Mouse (Mus musculus) erythroid progenitor cell, adult 5-6 weeks (primary cell): ENCODE measurements around the gene Fndc3b. TPM values are rescaled to one million over a fixed set of nuclear protein-coding genes. Genes with fewer than 3 reads are reported as not detected.

Experiments used
- ATAC-seq: replicated peaks from 2 replicates; pipeline ENCODE4 v1.8.0; 2016; ENCODE audit warnings: moderate number of reproducible peaks, mild to moderate bottlenecking, moderate TSS enrichment, inconsistent platforms; ENCODE audit not compliant: poor library complexity, low FRiP score, severe bottlenecking
- total RNA-seq, 2 experiments: library from RNA; stranded (forward) in 1 of 2; stranded (reverse) in 1 of 2; fragments of 150-400 nt in 1 of 2; fragments of 186-747, 209-891 nt in 1 of 2; gene quantifications; 2 replicates each; pipeline versions ENCODE4 v1.2.3 to v1.2.4; 2015 to 2017; ENCODE audit warnings: low replicate concordance in 2 of 2

Fndc3b gene
- total RNA-seq (2015; ENCODE audit: low replicate concordance): 1.3 and 1.4 TPM in 2 replicates
- total RNA-seq (2017; ENCODE audit: low replicate concordance): 1.3 and 1.8 TPM in 2 replicates

DNA sequence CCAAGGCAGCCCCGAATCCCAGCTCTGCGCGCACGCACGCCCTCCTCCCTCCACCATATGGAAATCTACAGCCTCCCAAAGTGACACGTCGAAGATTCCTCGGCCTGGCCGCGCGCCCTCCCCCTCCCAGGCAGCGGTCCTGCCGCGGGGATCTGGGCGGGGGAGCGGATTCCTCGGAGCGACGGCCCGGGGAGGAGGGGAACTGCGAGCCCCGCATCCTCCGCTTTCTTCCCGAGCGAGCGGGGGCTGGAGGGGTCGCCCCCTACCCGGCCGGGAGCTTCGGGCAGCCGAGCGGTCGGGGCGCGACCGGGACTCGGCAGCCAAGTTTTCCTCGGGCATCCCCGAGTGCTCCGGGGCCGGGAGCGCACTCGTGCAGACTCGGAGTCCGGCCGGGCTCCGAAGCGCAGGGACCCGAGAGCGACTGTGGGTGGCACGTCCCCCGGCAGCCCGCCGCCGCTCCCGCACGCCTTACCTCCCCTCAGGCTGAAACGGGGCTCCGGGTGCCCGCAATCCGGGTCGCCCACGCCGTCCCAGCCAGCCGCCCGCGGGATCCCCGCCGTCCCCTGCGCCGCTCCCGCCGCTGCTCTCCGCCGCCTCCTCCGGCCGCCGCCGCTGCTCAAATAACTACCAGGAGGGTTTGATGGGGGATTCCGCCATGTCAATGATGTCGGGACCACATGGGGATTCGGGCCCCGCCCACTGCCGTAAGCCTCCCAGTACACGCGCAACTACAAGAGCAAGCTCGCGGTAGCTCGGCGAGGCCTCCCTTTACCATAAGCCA, at the start of gene Fndc3b:
Fndc3b (minus strand) TSS at position 660 of the 781 bp plus-strand sequence.
- no peak for ATAC-seq

DNA sequence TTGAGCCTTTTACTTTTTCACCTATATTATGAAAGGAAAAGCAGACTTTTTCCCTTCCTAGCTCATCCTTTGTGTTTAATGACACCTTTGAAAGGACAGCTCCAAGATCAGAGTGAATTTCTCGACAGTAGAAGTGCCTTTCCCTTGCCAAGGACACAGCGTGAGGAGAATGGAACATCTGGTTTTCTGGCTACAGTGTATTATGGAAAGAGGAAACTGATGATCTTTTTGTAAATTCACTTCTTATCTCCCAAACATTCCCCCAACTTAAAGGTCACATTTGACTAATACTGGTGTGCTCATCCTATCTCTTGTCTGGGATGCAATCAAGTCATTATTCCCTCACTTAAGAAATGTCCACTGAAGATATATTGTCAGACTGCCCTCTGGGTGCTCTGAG, 49.2 kb upstream of the Fndc3b start:
- no peak for ATAC-seq

DNA sequence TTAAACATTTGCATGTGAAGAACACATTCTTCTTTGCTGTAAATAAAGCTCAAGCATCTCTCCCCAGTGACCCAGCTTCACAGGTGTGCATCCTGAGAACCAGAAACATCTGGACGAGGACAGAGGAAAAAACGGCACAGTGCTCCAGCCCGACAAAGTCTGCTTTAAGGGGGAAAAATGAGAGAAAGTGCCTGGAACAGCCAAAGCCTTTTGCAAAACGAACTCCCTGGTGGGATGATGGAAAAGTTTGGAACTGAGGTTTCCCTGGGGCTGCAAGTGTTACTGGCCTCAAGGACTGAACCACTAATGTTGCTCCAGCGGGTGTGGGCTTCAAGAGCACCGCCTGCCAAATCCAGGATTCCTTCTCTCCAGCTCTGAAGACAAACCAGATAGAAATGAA, 47.9 kb upstream of the Fndc3b start:
- no peak for ATAC-seq

DNA sequence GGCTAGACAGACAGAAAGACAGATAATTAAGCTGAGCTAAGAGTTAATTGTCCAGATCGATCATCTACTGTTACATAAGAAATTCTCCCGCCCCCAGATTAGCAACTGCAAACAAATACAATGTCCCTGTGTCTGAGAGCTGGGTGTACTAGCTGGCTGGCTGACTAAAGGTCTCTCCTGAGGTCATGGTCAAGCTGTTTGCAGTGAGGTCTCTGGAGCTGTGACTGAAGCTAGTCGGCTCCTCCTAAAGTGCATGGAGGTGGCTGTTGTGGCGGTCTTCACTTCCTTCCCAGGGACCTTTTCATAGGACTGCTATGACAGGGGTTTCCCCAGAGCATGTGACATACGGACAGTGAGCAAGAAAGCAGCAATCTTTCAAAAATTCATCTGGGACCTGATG, 40.5 kb upstream of the Fndc3b start:
- no peak for ATAC-seq

DNA sequence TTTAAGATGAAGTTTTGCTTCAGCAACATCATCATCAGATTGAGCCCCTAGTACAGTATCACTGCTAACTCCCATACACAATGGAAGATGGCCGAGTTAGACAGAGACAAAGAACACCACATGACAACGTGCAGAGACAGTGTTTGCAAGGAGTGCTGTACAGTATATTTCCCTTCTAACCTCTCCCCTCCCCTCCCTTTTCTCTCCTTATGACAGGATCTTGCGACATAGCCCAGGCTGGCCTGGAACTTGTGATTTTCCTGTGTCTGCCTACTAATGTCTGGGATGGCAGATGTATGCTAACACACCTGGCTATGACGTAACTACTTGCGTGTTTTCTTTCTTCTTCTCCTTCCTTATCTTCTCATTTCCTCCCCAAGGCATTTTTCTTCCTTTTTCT, 40.0 kb upstream of the Fndc3b start:
- ATAC-seq: no peak

DNA sequence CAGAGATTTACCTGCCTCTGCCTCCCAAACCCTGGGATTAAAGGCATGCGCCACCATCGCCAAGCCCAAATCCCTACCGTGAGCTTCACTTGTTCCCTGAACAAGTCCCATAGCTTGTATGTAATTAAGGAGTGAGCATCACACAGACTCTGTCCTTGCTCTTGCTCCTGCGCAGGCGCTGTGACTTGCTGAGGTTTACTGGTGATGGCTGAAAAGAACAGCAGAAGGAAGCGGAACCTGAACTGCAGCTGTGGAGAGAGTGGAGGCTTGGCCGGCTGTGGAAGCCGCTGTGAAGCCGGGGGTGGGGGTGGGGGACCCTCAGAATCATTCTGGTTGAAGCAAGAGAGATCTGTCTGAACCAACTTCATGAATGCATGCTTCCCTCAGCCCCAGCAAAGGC, 34.5 kb upstream of the Fndc3b start:
- no peak for ATAC-seq

DNA sequence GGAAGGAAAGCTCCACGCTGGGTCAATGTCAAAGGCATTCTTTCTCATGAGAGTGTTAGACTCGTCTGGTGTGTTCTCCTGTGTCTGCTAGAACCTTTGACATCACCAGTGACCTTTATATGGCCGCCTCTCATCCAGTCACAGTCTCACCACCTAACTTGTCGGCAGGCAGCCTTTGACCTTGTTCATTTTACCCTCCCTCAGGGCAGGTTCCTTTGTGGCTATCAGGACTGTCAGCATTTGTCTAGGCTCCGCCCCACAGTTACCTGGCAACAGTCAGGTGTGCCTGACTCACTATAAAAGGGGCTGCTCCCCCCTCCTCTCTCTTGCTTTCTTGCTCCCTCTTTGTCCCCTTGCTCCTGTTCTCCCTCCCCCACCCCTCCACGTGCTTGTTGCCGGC, 33.6 kb upstream of the Fndc3b start:
- ATAC-seq: no peak

DNA sequence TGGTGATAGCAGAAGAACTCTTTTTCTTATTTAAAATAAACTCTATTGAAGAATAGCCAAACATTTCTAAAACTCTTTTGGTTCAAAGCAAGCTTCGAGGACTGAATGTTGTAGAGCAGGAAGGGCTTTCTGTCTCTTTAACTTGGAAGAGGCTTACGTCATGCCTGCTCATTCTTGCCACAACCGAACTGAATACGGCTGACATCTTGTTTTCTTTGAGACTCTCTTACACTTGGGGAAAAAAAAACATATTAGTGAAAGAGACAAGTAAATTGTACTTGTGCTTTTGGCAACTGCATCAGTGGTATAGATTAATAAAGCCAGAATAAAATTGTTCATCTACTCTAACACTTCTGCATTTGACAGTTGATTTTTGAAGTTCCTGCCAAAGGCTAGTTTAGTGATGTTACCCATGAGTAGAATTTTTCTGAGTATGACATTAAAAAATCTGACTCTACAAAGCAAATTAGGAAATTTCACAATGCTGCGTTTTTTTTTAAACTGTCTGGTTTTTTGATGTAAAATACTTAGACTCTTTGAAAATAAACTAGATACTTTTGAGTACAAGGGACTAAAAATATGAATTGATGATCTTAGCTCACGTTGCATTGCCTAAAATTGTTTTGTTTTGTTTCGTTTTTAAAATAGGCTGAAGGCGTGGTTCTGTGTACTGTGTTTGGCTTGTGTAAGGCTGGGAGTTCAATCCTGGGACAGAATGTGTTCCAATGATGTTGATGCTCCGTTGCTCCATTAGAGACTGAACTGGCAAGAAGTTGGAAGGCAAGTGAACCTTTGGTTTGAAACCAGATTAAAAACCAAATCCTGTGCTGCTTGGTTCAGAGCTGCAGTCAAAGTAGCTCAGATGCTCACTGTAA, 32.4 kb upstream of the Fndc3b start:
- ATAC-seq: no peak

DNA sequence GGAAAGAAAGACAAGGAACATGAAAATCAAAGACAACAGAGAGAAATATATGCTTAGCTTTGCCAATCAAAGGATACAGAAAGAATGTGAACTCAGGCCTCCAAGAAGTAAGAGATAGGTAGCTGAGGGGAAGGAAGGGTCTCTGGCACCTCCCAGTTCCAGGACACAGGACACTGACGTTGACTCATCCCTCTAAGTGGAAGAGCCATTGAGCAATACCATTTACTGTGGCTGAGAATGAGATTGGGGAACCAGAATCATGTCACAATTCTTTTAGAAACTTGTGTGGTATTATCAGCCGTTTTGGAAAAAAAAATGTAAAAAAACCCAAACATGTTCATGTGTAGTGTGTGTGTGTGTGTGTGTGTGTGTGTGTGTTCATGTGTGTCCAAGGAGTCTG, 31.0 kb upstream of the Fndc3b start:
- ATAC-seq: no peak

DNA sequence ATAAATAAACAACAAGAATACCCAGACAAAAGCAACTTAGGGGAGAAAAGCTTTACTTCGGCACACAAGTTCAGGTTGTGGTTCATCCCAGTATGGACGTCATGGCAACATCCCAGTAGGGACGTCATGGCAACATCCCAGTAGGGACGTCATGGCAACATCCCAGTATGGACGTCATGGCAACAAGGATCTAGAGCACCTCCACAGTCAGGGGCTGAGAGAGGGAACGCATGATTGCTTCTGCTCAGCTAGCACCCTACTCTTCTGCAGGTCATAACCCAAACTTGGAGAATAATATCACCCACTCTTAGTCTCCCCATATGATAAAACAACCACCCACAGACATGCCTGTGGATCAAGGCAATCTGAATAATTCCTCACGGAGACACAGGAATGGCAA, 29.0 kb upstream of the Fndc3b start:
- no peak for ATAC-seq

DNA sequence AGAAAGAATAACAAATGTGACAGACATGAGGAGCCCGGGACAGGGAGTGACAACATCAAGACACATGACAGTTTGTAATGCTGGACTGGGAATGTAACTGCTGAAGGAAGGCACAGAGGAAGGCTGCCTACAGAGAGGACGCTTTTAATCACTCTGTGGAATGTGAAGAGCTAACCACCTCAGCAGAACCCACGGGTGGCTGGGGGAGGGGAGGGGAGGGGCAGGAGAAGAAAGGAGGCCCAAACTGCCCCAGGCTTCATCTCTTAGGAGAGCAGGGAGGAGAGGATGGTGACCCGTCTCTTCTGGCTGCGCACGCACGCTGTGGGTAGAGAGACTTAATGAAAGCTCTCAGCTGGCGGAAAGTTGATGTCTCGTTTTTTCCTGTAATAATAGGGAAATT, 25.1 kb upstream of the Fndc3b start:
- no peak for ATAC-seq

DNA sequence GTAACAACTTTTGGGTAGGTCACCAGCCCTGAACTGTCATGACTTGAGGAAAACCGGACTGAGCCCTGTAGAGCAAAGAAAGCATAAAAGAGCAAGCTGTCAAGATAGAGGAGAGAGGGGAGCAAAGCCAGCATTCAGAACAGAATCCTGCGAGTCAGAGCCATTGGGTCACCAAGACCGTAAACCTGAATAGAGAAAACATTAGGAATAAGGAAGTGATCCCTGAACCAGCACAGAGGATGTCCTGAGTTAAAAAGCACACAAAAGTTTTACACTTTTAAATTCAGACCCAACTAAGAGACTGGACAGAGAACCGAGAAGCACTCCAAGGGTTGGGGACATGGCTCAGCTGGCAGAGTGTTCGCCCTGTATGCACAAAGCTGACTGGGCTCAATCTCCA, 24.0 kb upstream of the Fndc3b start:
- ATAC-seq: no peak

DNA sequence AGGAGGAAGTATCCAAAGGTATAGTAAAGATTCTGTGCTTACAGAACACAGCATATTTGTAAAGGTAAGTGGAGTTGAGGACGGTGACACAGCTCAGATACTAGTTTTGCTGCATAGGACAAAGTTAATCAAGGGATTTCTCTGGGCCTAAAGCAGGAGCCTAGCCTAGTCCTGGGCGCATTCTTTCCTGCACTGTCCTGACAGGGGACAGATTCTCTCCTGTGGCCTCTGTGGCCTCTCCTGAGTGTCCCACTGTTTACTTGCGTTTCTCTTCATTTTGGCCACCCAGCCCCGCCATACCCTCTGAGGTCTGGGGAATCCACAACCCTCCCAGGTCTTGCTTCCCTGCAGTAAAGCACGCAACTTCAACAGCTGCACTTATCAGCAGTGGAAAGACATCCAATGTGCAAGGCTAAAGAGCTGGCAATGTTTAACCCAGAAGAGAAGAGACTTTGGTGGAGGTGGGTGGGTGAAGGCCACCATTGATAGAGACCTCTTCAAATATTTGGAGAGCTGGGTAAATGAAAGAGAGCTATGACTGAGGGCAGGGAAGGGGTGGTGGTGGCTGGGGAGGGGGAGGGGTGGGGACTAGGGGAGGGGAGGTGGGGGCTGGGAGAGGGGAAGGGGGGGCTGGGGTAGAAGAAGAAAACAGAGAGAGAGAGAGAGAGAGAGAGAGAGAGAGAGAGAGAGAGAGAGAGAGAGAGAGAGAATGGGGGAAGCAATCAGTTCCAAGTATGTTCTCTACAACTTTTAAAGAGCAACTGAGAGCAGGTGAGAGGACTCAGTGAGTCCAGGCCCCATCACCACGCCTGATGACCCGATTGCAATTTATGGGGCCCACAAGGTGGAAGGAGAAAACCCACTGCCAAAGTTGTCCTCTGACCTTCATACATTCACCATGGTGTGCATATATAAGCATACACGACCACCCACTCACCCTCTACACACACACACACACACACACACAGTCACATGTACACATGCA, 18.0 kb upstream of the Fndc3b start:
- ATAC-seq: no peak

DNA sequence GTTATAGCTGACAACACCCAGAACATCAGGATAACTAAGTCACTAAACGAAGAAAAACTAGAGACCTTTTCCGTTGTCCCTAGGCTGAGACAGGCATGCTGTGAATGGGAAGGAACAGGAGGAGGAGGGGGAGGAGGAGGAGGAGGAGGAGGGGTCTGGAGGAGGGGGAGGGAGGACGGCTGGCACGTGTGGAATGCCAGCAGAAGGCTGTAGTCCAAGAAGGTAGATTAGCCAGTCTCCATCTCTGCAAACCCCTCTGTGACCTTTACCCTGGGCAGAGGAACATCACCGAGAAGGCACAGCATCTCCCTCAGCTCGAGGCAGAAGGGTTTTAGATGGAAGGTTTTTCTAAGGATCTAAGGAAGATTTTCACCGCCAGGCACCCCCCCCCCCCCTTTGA, 17.1 kb upstream of the Fndc3b start:
- no peak for ATAC-seq

DNA sequence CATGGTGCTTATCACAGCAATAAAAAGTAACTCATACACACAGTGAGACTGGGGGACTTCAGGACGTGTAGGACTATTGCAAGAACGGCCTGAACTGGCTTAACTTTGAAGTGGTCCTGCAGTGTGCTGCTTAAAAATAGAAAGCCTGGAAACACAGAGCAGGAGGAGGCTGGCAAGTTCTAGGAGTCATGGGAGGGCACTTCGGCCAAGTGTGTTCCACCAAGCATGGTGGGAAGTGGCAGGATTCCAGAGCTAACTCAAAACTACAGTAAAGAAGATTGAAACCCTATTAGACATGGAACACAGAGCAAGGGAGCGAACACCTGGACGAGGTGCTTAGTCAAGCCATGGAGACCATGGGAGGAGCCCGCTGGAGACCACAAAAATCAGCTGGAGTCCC, 14.6 kb upstream of the Fndc3b start:
- no peak for ATAC-seq

DNA sequence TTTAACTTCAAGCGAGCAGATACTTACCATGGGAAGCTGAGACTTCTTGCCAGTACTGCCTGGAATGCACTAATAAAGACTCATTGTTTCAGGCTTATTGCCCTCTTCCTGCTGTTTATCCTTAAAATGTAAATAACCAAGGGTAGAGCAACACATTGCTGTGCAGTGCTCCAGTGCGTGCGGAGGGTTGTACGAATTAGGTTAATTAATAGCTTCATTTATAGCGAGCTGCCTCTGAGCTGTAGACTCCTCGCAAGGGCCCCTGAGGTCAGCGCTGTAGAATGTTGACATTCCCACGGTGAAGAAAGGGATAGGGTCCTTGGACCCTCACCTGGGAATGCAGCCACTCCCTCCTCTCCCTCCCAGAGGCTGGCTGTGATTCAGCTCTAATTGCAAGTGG, 13.1 kb upstream of the Fndc3b start:
- ATAC-seq: no peak

DNA sequence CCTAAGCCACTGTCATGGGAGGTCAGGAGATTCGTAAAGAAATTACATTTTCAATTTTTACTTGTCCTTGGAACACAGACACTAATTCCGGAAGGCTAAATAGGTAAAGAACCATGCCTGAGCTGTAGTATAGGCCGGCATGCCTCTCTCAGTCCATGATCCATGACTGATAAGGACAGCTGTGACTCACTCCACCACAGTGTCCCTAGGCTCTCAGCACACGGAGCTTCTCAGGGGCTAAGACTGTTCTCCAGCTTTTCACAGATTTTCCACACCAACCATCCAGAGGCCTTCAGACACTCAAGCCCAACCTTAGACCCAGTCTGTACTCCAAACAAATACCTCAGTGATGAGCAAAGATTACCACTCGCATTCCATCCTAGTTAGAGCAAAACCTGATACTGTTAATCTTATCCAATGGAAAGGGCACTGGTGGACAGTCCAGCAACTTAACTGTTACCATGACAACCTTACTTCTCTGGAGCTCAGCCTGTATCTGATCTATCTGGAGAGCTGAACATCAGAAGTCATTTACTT, 7.8 kb upstream of the Fndc3b start:
- ATAC-seq: no peak

DNA sequence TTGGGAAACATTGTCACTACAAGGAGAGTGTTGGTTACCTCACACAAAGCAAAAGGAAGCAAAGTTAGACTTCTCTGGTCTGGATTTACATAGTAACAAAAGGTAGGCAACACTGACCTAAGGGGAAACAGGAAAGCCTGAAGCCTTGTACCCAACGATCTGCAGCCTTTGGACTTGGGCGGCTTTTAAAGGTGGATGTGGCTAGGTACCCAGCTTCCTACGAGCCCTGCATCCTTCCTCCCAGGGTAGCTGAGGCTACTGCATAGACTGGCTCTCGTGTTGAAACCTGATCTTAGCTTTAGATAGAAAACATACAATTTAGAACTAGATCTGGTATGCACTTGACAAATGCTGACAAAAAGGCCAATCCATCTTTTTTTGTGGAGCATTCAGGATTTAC, 2.9 kb upstream of the Fndc3b start:
- no peak for ATAC-seq

DNA sequence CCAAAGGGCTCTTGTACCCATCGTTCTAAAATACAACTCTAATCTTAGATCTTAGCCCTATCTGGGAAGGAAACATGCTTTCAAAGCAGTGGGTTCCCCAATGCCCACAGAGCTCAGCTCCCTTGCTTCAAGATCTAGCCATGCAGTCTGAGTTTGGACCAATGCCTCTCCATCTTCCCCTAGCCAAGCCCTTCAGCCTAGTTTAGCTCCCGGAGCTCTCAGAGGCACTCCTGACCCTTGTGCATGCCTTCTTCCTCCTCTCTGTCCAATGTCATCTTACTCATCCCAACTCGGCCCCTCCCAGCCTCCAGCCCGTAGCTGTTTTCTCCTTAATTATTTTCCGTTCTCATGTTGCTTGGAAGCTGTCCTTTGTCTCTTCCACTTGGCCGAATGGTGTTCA, 1.3 kb upstream of the Fndc3b start:
- ATAC-seq: no peak
